Mouse (Mus musculus) CD4-positive helper T cell, adult 2 months (primary cell): ENCODE results near the gene Slc18a3.

Experiments used
- DNase-seq: peaks from one replicate; pipeline ENCODE4 v3.0.0-alpha.2; 2012; ENCODE audit warnings: low read depth, missing footprints, low spot score

The Slc18a3 gene

DNA sequence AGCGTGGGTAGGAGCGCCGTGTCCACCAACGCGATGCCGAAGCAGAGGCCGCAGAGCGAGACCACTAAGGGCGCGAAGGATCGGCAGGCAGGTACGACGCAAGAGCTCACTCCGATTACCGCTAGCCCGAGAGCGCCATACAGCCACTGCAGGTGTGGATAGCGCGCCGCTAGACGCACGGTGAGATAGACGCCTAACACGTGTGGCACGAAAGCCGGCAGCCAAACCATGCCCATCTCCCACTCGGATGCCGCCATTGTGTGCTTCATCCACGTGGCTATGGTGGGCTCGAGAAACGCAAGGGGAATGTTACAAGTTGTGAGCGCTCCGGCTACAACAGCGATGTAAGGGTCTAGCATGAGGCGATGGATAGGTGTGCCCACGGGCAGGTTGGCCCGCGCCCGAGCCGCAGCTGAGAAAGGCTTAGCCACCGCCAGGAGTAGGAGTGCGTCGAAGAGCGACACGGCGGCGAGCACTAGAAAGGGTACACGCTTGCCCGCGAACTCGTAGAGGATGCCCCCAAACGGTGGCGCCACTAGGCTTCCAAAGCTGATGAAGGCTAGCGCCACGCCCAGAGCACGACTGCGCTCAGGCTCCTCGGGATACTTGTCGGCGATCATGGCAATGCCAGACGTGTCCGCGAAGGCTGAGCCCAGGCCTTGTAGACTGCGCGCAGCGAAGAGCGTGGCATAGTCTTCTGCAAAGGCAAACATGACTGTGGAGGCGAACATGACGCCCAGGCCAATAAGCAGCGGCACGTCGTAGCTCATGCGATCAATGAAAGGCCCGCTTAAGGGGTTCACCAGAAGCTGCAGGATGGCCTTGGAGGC is 1.2 kb downstream of the Slc18a3 start:
- DNase-seq, result no peak

DNA sequence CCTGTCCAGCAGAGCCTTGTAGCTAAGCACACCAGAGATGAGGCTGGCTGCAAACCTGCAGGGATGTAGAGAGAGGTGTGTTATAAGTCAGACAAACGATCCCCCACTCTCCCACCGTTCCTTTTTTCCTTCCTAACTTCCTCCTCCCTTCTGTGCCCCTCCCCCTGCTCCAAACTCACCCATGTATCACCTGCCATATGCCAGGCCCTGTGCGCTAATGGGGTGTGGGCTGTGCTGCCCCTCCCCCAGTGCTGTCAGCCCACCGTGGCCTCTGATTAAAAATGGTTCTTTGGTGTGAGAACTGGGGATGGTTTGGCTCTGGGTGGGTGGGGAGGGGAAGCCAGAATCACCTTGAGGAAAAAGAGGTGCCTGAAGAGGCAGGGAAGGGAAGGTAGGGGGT is 12.1 kb downstream of the Slc18a3 start:
- DNase-seq, result no peak

DNA sequence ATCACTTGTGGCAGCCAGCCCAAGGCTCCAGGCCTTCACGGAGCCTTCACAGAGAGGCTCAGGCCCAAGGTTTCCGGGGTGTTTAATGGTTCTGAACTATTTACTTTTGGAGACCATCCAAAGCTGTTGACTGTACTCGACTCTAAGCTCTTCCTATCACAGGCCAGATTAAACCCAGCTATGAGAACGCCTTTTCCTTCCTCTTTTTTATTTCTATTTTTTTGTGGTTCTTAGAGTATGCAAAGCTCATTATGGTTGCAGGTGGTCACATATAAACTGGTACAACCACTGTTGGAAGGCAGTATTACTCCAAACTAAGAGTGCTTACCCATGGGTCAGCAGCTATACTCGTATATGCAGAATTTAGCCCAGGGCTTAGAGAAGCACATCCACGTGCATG is 17.7 kb downstream of the Slc18a3 start:
- DNase-seq, result no peak

DNA sequence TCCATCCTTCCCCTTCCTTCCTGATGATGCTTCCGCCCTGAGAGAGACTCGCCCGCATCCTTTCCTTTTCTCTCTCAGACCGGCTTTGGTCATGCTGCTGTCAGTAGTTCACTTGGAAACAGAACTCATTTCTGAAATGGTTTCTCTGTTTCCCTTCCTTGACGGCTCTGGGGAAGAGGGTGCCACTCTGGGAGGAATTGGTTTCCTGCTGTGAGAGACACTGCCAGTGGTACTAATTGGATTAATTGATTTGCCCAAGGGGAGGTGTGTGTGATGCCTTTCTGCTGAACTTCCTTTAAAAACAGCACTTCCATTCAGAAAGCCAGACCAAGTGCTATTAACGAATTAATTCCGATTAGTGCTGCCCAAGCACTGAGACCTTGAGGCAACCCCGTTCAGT is 21.2 kb downstream of the Slc18a3 start:
- DNase-seq, result no peak

DNA sequence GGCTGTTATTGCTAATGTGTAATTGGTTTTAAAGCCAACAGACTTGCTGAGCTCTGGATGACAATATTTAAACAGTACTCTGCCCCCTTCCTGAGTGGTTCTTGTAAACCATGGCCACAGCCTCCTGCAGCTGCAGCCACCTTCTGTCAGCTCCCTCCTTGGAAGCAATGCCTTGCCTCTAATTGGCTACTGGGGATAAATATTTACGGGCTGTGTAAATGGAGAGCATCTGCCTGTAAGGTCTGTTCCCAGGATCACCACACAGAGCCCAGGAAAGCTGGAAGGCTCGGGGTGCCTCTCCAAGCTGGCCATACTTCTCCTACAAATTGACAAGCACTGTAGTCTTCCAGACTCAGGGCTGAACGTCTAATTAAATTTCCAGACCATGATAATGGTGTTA is 24.9 kb downstream of the Slc18a3 start:
- DNase-seq, result no peak

DNA sequence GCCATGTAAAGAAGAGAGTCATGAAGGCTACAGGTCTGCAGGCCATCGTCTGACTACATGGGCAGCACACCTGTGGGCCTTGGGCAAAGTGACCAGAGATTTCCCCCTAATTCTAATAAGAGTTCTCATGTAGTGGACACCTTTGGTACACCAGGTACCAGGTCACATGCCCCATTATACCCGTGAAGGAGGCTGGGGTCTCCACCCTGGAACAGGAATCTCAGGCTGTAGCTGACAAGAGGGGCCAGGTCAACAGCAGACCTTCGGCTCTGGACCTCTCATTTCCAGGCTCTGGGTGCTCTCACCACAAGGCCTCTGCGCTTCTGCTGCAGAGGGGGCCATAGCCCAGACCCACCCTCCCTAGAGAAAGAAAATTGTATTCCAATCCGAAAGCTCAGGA is 25.3 kb downstream of the Slc18a3 start:
- no peak for DNase-seq

DNA sequence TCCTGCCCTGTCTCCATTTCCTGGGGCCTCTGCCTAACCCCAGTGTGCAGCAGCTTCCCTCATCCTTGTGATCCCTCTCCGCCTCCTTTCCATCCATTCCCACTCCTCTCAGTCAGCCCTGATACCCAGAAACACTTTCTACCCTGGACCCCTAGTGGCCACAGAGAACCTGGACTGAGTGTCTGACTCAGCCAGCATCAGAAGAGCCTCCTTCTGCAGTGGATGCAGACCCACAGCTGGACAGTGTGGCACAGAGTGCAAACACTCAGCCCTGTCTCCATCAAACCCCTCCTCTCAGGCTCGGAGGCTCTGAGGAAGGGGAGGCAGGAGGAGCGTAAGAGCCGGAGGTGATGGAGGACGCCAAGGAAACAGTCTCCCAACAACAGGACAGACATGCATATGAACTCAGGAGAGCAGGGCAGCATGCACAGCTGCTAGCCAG is 27.3 kb downstream of the Slc18a3 start:
- no peak for DNase-seq

DNA sequence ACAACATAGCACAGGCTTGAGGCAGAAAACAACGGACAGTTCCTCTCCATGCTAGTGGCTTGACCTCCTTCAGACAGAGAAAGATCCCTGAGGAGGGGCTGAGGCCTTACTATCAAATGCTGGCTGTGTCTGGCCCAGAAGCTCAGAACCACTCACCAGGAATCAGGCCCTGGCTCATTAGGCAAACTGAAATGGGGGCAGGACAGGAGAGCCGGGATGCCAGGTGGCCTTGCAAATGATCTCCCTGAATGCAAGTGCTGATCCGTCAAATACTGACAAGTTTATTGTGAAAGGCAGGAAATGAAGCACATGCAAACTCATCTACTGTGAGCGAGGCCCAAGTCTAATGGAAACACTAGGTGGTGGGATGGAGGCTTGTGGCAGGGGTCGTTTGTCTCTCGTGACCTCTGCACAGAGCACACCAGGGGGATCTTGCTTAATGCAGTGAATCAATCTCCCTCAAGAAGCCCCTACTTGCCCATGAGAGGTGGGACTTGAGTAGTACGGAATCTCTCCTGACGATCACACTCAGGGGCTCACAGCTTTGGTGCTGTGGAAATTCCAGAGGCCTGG is 35.5 kb downstream of the Slc18a3 start:
- no peak for DNase-seq

DNA sequence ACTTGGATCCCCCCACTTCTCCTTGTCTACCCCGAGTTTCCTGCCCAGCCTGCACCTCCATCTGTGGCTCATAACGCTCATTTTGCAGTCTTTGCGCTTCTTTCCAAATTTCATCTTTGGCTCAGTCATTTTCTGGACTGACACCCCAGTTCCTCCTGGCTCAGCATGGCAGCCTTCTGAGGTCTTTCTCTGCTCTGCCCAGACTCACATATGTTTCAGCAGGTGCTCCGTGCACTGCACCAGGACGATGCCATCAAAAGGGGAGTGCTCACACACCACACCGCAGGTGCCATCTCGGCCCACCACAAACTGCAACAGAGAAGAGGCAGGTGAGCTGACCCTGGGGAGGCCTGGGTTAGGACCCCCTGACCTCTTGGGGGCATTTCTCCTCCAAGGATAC is 40.7 kb downstream of the Slc18a3 start:
- no peak for DNase-seq

DNA sequence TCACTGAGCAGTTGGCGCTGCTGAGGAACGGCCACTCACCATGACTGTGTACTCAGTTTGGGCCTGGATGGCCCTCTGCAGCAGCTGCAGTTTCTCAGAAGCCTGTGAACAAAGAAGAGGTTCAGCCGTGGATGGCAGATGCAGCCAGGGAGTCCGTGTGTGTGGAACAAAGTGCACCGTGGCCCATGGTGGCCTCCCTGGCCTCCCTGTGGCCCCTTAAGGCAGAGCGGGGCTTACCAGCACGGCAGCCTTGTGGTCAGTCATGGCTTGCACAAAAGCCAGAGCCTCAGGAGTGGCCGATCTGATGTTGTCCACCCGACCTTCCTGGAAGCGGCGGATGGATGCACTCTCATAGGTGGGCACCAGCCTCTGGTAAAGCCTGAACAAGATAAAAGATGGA is 45.9 kb downstream of the Slc18a3 start:
- DNase-seq, result no peak
